Mouse (Mus musculus): ENCODE measurements around the gene Atad1.

GRCm38 (mm10) chr19:32641995-32642394 is 97.6 kb downstream of the Atad1 start:
- TF ChIP-seq CTCF (IDR thresholded peaks at IDR 0.05; ENCODE audit: control insufficient read depth, insufficient read depth, insufficient read length) (no peak), USF1 (IDR thresholded peaks at IDR 0.05; ENCODE audit: low read depth) (no peak)

Data from C2C12 (cell line).